Mouse (Mus musculus): Measurements from ENCODE around the gene Grwd1.

Grwd1 gene

DNA sequence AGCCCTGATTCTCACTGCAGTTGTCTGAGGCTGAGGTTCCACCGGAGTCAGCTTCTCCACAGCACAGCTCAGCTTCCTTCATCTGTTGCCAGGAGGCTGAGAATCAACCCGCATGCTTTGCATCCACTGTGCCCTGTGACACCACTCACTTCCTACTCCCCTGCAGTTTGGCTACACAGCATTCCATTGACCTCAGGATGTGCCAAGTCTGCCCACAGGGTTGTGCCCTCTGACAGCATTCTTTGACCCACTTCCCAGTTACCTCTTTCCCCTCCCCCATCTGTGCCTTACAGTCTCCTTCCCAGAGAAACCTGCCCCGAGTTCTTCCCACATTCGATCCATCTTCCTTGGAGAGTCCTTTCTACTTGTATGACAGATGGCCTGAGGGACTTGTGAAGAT lies 48.5 kb downstream of the Grwd1 start:
- ATAC-seq (ENCODE audit: insufficient number of reproducible peaks, low FRiP score, low TSS enrichment), result no peak

DNA sequence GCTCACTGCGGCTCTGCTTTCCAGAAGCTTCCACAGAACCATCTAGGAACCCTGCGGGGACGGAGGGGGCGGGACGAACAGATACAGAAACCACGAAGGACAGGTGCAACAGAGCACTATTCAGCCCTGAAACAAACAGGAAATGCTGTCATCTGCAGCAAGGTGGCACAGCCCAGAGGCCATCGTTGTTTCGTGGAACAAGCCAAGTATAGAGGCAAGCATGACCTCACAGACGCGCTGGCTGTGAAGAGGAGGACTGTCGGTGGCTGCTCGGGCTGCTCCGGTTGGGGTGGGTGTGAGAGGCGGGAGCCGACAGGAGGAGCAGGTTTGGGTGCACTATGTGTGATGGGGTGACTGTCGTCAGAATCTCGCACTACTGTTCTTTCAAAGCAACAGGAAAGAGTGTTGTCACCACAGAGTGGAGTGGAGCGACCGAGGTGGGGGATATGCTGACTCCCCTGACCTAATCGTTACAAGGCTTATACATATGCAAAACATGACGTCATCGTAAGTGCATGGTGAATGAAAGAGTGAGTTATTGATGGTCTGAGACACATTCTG lies 51.6 kb downstream of the Grwd1 start:
- no peak for ATAC-seq (ENCODE audit: insufficient number of reproducible peaks, low FRiP score, low TSS enrichment)

DNA sequence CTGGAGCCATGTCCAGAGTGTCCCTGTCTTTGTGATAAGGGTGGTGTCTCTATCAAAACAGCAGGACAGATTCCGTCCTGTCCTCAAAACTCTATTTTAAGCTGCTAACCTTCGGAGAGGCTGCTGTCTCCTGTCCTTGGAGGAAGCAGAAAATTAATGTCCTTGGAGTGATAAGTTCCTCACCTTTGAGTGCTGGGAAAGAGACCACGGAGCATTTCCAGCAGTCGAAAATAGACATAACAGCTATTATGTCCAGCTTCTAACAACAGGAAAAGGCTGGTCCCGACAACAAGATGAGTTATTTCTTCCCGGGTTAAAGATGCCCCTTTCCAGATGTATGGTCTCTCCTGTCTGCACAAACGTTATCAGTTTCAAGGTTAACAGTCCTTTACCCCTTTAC lies 55.5 kb downstream of the Grwd1 start:
- no peak for ATAC-seq (ENCODE audit: insufficient number of reproducible peaks, low FRiP score, low TSS enrichment)
